Comparison of ENCODE assay signal across 8 mouse cellular contexts in the genomic region with DNA sequence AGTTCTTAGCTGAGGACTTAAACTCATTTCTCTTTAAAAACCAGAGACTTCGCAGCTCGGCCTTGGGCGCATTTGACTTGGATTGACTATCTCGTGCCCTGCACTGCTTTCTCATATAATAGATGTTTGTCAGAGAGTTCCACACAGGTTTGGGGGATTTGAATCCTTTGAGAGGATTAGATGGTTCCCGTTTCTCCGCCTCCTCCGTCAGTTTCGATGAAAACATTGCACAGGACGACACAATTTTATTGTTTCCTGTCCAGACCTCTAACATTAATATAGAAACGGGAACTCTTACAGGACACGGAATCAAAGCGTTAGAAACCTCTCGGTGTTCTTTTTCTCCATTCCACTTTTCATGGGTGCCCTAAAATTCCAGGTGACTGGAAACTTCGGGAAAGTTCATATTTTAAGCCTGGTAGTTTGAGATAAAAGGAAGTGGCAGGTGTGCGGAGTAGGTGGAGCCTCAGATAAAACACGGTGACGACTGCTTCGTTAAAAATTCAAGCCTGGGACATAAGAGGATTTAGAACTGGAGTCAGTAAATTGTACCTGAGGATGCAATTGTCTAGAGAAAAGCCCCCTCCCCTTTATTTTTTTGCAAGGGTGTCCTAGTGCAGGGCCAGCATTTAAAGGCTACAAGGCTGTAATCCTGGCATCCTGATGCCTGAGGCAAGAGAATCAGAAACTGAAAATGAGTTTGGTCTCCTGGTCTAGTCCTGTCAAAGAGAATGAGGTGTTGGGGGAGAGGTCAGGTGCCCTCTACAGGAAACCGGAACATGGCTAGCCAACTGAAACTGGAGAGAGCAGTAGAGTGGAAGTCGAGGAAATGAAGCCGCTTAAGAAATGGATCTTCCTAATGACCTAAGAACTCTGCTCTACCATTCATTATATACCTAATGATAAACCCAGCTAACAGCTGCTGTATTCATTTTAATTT. TPM values are rescaled to one million over a fixed set of nuclear protein-coding genes. Genes with fewer than 3 reads are reported as not detected.
A peak's percentile ranks its signal among the peaks of the same experiment; 100 is the strongest.
DNase-seq lines count a peak whose midpoint lies in the region; ATAC-seq and TF ChIP-seq lines count a peak whose summit lies in the region.

No protein-coding gene starts in this region.

- peaks cover 29% of the 10 kb centered on the region for H3K36me3 ChIP-seq in heart, embryonic 15.5 days
- peaks cover 35% of the 10 kb centered on the region for H3K36me3 ChIP-seq in liver, embryonic 15.5 days (replicated peaks)
- H3K36me3 ChIP-seq in neural tube, embryonic 15.5 days = peaks cover 28% of the 10 kb centered on the region

- peak overlapping the region; percentile 94 for H3K9ac ChIP-seq in heart, embryonic 15.5 days
- H3K9ac ChIP-seq in liver, embryonic 15.5 days = peak overlapping the region; percentile 92
- H3K9ac ChIP-seq in neural tube, embryonic 15.5 days (replicated peaks) = peak overlapping the region; percentile 83

- no peaks in the 10 kb centered on the region for H3K27me3 ChIP-seq in heart, embryonic 15.5 days
- H3K27me3 ChIP-seq in liver, embryonic 15.5 days = no peaks in the 10 kb centered on the region
- H3K27me3 ChIP-seq in neural tube, embryonic 15.5 days (replicated peaks) = 0 out of 2 replicates have a peak, but pooled peaks cover 5% of the 10 kb centered on the region

- no peak for ATAC-seq in heart, embryonic 15.5 days (replicated peaks; ENCODE audit: insufficient number of reproducible peaks, insufficient read depth, low FRiP score, low read depth)
- no peak for ATAC-seq in liver, embryonic 15.5 days (ENCODE audit: insufficient read depth)
- ATAC-seq in neural tube, embryonic 15.5 days (ENCODE audit: low FRiP score) = peak; percentile 2; the same call in 1 of the 2 replicates

- WGBS in lung, adult 2 months = under 1% methylated on average over 21 of the region's 21 CpGs
- WGBS in heart, embryonic 15.5 days = under 1% methylated on average over 21 of the region's 21 CpGs
- WGBS in liver, embryonic 15.5 days (ENCODE audit: insufficient replicate concordance) = under 1% methylated on average over 21 of the region's 21 CpGs
- under 1% methylated on average over 21 of the region's 21 CpGs for WGBS in neural tube, embryonic 15.5 days

- DNase-seq in lung, adult 2 months = peak; percentile 17
- DNase-seq in lung, postnatal 4 days = no peak
- peak; percentile 43 for DNase-seq in brain, embryonic 14.5 days (ENCODE audit: low read depth)
- DNase-seq in left cerebral cortex, adult 11 months (ENCODE audit: low spot score) = no peak
- DNase-seq in right cerebral cortex, adult 2 months (ENCODE audit: low spot score in 2 of 2) = no peak

- peak overlapping the region; percentile 73 for H3K4me3 ChIP-seq in lung, adult 2 months (replicated peaks; ENCODE audit: extremely low read depth, low read depth, low read length)
- peak overlapping the region; percentile 87 for H3K4me3 ChIP-seq in heart, embryonic 15.5 days
- peak overlapping the region; percentile 99 for H3K4me3 ChIP-seq in liver, embryonic 15.5 days (replicated peaks)
- H3K4me3 ChIP-seq in neural tube, embryonic 15.5 days (replicated peaks) = peak overlapping the region; percentile 96

- peak overlapping the region; percentile 81 for H3K4me2 ChIP-seq in heart, embryonic 15.5 days
- H3K4me2 ChIP-seq in liver, embryonic 15.5 days = peak overlapping the region; percentile 81
- H3K4me2 ChIP-seq in neural tube, embryonic 15.5 days = peak overlapping the region; percentile 85

- peak overlapping the region; percentile 93 for H3K27ac ChIP-seq in heart, embryonic 15.5 days
- peak overlapping the region; percentile 90 for H3K27ac ChIP-seq in liver, embryonic 15.5 days (replicated peaks)
- H3K27ac ChIP-seq in neural tube, embryonic 15.5 days (replicated peaks) = peak overlapping the region; percentile 94

- no peak for TF ChIP-seq POLR2A in lung, adult 2 months (IDR thresholded peaks at IDR 0.05; ENCODE audit: borderline replicate concordance, extremely low read depth, low read depth, low read length)
- TF ChIP-seq POLR2A in brain, embryonic 14.5 days (IDR thresholded peaks at IDR 0.05; ENCODE audit: borderline replicate concordance, extremely low read depth, insufficient read depth, insufficient read length, poor library complexity, severe bottlenecking) = no peak

- no peaks in the 10 kb centered on the region; the same call in 1 of the 2 replicates for H3K4me1 ChIP-seq in lung, adult 2 months (ENCODE audit: control insufficient read depth, insufficient read depth, low read length)
- H3K4me1 ChIP-seq in heart, embryonic 15.5 days (replicated peaks) = peaks cover 13% of the 10 kb centered on the region
- peaks cover 30% of the 10 kb centered on the region for H3K4me1 ChIP-seq in liver, embryonic 15.5 days (replicated peaks)
- H3K4me1 ChIP-seq in neural tube, embryonic 15.5 days = peaks cover 21% of the 10 kb centered on the region

- TF ChIP-seq CTCF in lung, adult 2 months (IDR thresholded peaks at IDR 0.05; ENCODE audit: insufficient read depth, low read length) = no peak
- TF ChIP-seq CTCF in brain, embryonic 14.5 days (IDR thresholded peaks at IDR 0.05; ENCODE audit: borderline replicate concordance, extremely low read depth, insufficient read depth, insufficient read length) = no peak

- no peaks in the 10 kb centered on the region for H3K9me3 ChIP-seq in heart, embryonic 15.5 days (replicated peaks)
- H3K9me3 ChIP-seq in liver, embryonic 15.5 days (replicated peaks) = no peaks in the 10 kb centered on the region
- no peaks in the 10 kb centered on the region for H3K9me3 ChIP-seq in neural tube, embryonic 15.5 days (replicated peaks)

RNA-seq across cellular contexts. Expression of gene Casp2, which starts 0.9 kb away (rescaled TPM):
- polyA plus RNA-seq in lung, adult 2 months (2012; rRNA removed) = 24.2 and 36.7 TPM in 2 replicates
- 76.1 and 101 TPM in 2 replicates for polyA plus RNA-seq in brain, embryonic 14.5 days (2012; rRNA removed)
- polyA plus RNA-seq in heart, embryonic 15.5 days (2015; fragmentation: Nextera tagmentation; extraction: Ambion mirVana) = 26.2 and 37.2 TPM in 2 replicates
- polyA plus RNA-seq in liver, embryonic 15.5 days (2015; fragmentation: Nextera tagmentation; extraction: Ambion mirVana) = 24.6 and 25.0 TPM in 2 replicates
- 27.1 and 35.9 TPM in 2 replicates for polyA plus RNA-seq in neural tube, embryonic 15.5 days (2015; fragmentation: Nextera tagmentation; extraction: Ambion mirVana)

RNA-seq across cellular contexts. Expression of gene Tmem139, which starts 3.9 kb away (rescaled TPM):
- polyA plus RNA-seq in lung, adult 2 months (2012; rRNA removed) = 5.7 and 7.2 TPM in 2 replicates
- 0.14 TPM in 1 of 2 replicates, not detected in the other for polyA plus RNA-seq in brain, embryonic 14.5 days (2012; rRNA removed)
- polyA plus RNA-seq in heart, embryonic 15.5 days (2015; fragmentation: Nextera tagmentation; extraction: Ambion mirVana) = 0.28 and 0.31 TPM in 2 replicates
- polyA plus RNA-seq in liver, embryonic 15.5 days (2015; fragmentation: Nextera tagmentation; extraction: Ambion mirVana) = 0.07 TPM in 1 of 2 replicates, not detected in the other
- polyA plus RNA-seq in neural tube, embryonic 15.5 days (2015; fragmentation: Nextera tagmentation; extraction: Ambion mirVana) = 0.13 and 0.68 TPM in 2 replicates

RNA-seq across cellular contexts. Expression of gene Gstk1, which starts 19.9 kb away (rescaled TPM):
- 39.4 and 47.4 TPM in 2 replicates for polyA plus RNA-seq in lung, adult 2 months (2012; rRNA removed)
- 6.7 and 7.1 TPM in 2 replicates for polyA plus RNA-seq in brain, embryonic 14.5 days (2012; rRNA removed)
- 14.3 and 16.9 TPM in 2 replicates for polyA plus RNA-seq in heart, embryonic 15.5 days (2015; fragmentation: Nextera tagmentation; extraction: Ambion mirVana)
- 6.9 and 8.1 TPM in 2 replicates for polyA plus RNA-seq in liver, embryonic 15.5 days (2015; fragmentation: Nextera tagmentation; extraction: Ambion mirVana)
- polyA plus RNA-seq in neural tube, embryonic 15.5 days (2015; fragmentation: Nextera tagmentation; extraction: Ambion mirVana) = 13.7 and 14.4 TPM in 2 replicates

RNA-seq across cellular contexts. Expression of gene Clcn1, which starts 20.8 kb away (rescaled TPM):
- 0.34 and 1.5 TPM in 2 replicates for polyA plus RNA-seq in lung, adult 2 months (2012; rRNA removed)
- polyA plus RNA-seq in brain, embryonic 14.5 days (2012; rRNA removed) = 11.0 and 12.0 TPM in 2 replicates
- polyA plus RNA-seq in heart, embryonic 15.5 days (2015; fragmentation: Nextera tagmentation; extraction: Ambion mirVana) = 0.28 and 0.33 TPM in 2 replicates
- 0.05 and 0.07 TPM in 2 replicates for polyA plus RNA-seq in liver, embryonic 15.5 days (2015; fragmentation: Nextera tagmentation; extraction: Ambion mirVana)
- polyA plus RNA-seq in neural tube, embryonic 15.5 days (2015; fragmentation: Nextera tagmentation; extraction: Ambion mirVana) = 1.1 and 1.2 TPM in 2 replicates

RNA-seq across cellular contexts. Expression of gene Tas2r144, which starts 50.5 kb away (rescaled TPM):
- not detected in 2 replicates for polyA plus RNA-seq in lung, adult 2 months (2012; rRNA removed)
- polyA plus RNA-seq in brain, embryonic 14.5 days (2012; rRNA removed) = not detected in 2 replicates
- polyA plus RNA-seq in heart, embryonic 15.5 days (2015; fragmentation: Nextera tagmentation; extraction: Ambion mirVana) = not detected in 2 replicates
- polyA plus RNA-seq in liver, embryonic 15.5 days (2015; fragmentation: Nextera tagmentation; extraction: Ambion mirVana) = not detected in 2 replicates
- polyA plus RNA-seq in neural tube, embryonic 15.5 days (2015; fragmentation: Nextera tagmentation; extraction: Ambion mirVana) = not detected in 2 replicates

Comparison
In these comparisons a context has a peak if more than half of its experiments do, and no peak if none do; other contexts are left out.
1. DNase-seq: peak in lung, adult 2 months (single experiment) and brain, embryonic 14.5 days (single experiment); none in lung, postnatal 4 days (0 of 2), left cerebral cortex, adult 11 months (single experiment) and right cerebral cortex, adult 2 months (0 of 2).
2. Peak in every context shown above with its lines, with median percentiles within 50 percentile points of each other: H3K4me3 ChIP-seq, H3K27ac ChIP-seq, H3K4me2 ChIP-seq and H3K9ac ChIP-seq.